9 mouse cellular contexts compared by ENCODE assay signal in the genomic region with DNA sequence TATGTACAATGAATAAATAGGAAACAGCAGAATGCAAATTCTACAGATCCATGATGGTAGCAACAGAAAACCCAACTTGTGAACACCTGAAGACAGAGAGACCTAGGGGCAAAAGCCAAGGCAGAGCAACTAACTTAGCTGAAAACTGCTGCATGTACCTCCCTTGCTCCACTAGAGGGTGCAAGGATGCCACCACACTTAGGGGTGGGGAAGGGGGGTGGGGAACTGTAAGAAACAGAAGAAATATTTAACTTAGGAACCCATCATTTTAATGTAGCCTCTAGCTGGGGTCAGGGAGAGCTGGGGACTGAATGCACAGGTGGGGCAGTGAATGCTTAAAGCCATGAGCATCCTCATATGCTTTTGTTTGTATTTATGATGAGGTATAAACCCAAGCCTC.
DNase-seq lines count a peak whose midpoint lies in the region; ATAC-seq lines count a peak whose summit lies in the region.
"Had no signal": no experiment of that assay in that cellular context is flagged by ENCODE, and none has a peak within 500 bp of the region (broad histone marks: within the 10 kb centered on the region; RNA-seq: fewer than 3 reads in every experiment).

No protein-coding gene starts in this region.

- H3K36me3 ChIP-seq in forebrain, embryonic 10.5 days (replicated peaks), result peaks cover 8% of the 10 kb centered on the region
- no peaks in the 10 kb centered on the region for H3K36me3 ChIP-seq in forebrain, embryonic 11.5 days (ENCODE audit: control insufficient read depth, insufficient read depth, low read length)
- H3K36me3 ChIP-seq in forebrain, embryonic 14.5 days (ENCODE audit: control insufficient read depth, insufficient read depth, low read length), result no peaks in the 10 kb centered on the region
- H3K36me3 ChIP-seq: stomach, embryonic 15.5 days had no signal

- no peaks in the 10 kb centered on the region for H3K9me3 ChIP-seq in forebrain, embryonic 10.5 days
- H3K9me3 ChIP-seq in forebrain, embryonic 11.5 days (ENCODE audit: control insufficient read depth, low read length), result no peaks in the 10 kb centered on the region
- no peaks in the 10 kb centered on the region for H3K9me3 ChIP-seq in forebrain, embryonic 14.5 days (replicated peaks; ENCODE audit: control insufficient read depth, low read length)
- H3K9me3 ChIP-seq: stomach, embryonic 15.5 days had no signal

- H3K9ac ChIP-seq in forebrain, embryonic 11.5 days (ENCODE audit: low read length), result no peak overlapping the region
- H3K9ac ChIP-seq in forebrain, embryonic 14.5 days (ENCODE audit: low read length), result no peak overlapping the region
- H3K9ac ChIP-seq: stomach, embryonic 15.5 days had no signal

- H3K27ac ChIP-seq in forebrain, embryonic 10.5 days, result no peak overlapping the region
- no peak overlapping the region for H3K27ac ChIP-seq in forebrain, embryonic 11.5 days (ENCODE audit: low read depth, low read length)
- H3K27ac ChIP-seq in forebrain, embryonic 14.5 days (ENCODE audit: low read depth, low read length), result no peak overlapping the region
- H3K27ac ChIP-seq: stomach, embryonic 15.5 days had no signal

- peak; percentile 27 for DNase-seq in forebrain, embryonic 10.5 days (ENCODE audit: extremely low spot score, low spot score)
- no peak for DNase-seq in forebrain, embryonic 11.5 days (ENCODE audit: low spot score)
- peak; percentile 45 for DNase-seq in testis, postnatal 10 days (ENCODE audit: low spot score)
- no peak for DNase-seq in testis, postnatal 14 days (ENCODE audit: low spot score)
- peak; percentile 77 for DNase-seq in forebrain, embryonic 14.5 days (ENCODE audit: low spot score)
- DNase-seq in lung, postnatal 10 days, result peak; percentile 53
- DNase-seq in urinary bladder, postnatal 14 days (ENCODE audit: low spot score), result no peak

- H3K4me1 ChIP-seq in forebrain, embryonic 10.5 days, result peaks cover 19% of the 10 kb centered on the region
- H3K4me1 ChIP-seq in forebrain, embryonic 11.5 days (replicated peaks; ENCODE audit: control insufficient read depth, insufficient read depth, low read length), result no peaks in the 10 kb centered on the region
- no peaks in the 10 kb centered on the region for H3K4me1 ChIP-seq in forebrain, embryonic 14.5 days (ENCODE audit: control insufficient read depth, insufficient read depth, low read length)

- no peak overlapping the region for H3K4me3 ChIP-seq in forebrain, embryonic 10.5 days
- no peak overlapping the region for H3K4me3 ChIP-seq in forebrain, embryonic 11.5 days (ENCODE audit: low read depth, low read length)
- H3K4me3 ChIP-seq in forebrain, embryonic 14.5 days (ENCODE audit: low read depth, low read length), result no peak overlapping the region
- H3K4me3 ChIP-seq: stomach, embryonic 15.5 days had no signal

- no peaks in the 10 kb centered on the region for H3K27me3 ChIP-seq in forebrain, embryonic 10.5 days (ENCODE audit: poor library complexity, severe bottlenecking)
- no peaks in the 10 kb centered on the region for H3K27me3 ChIP-seq in forebrain, embryonic 11.5 days (ENCODE audit: control insufficient read depth, insufficient read depth, low read length)
- H3K27me3 ChIP-seq in forebrain, embryonic 14.5 days (replicated peaks; ENCODE audit: control insufficient read depth, insufficient read depth, low read length), result no peaks in the 10 kb centered on the region
- H3K27me3 ChIP-seq: stomach, embryonic 15.5 days had no signal

- H3K4me2 ChIP-seq in forebrain, embryonic 11.5 days (ENCODE audit: low read depth, low read length, severe bottlenecking), result no peak overlapping the region
- H3K4me2 ChIP-seq in forebrain, embryonic 14.5 days (ENCODE audit: low read length), result no peak overlapping the region
- H3K4me2 ChIP-seq: stomach, embryonic 15.5 days had no signal

- ATAC-seq in forebrain, embryonic 11.5 days (replicated peaks; ENCODE audit: low FRiP score), result no peak
- ATAC-seq in forebrain, embryonic 14.5 days, result no peak
- ATAC-seq in megakaryocyte-erythroid progenitor cell, adult 5-6 weeks (replicated peaks; ENCODE audit: low FRiP score, low TSS enrichment, poor library complexity, severe bottlenecking), result no peak

Comparison
In these comparisons a context has a peak if more than half of its experiments do, and no peak if none do; other contexts are left out.
1. DNase-seq: peak in forebrain, embryonic 10.5 days (single experiment), testis, postnatal 10 days (single experiment), forebrain, embryonic 14.5 days (single experiment) and lung, postnatal 10 days (single experiment); none in forebrain, embryonic 11.5 days (single experiment), testis, postnatal 14 days (single experiment) and urinary bladder, postnatal 14 days (single experiment).